Mouse (Mus musculus): Measurements from ENCODE around the gene Tmcc3. TPM values are rescaled to one million over a fixed set of nuclear protein-coding genes. Genes with fewer than 3 reads are reported as not detected.

Tmcc3 gene
- polyA plus RNA-seq, 1 experiment from 2014 or later: 12.5 TPM

GRCm38 (mm10) chr10:94515583-94515982, 203.8 kb downstream of the Tmcc3 start:
- WGBS: 2% methylated on average over 10 of the region's 10 CpGs

GRCm38 (mm10) chr10:94519887-94520286, 208.1 kb downstream of the Tmcc3 start:
- H3K27me3 ChIP-seq (ENCODE audit: control insufficient read depth, insufficient read depth, low read length): peaks cover 15% of the 10 kb centered on the region
- H3K4me2 ChIP-seq (replicated peaks): no peak overlapping the region
- no peak for DNase-seq (ENCODE audit: low spot score)
- H3K9me3 ChIP-seq (ENCODE audit: control insufficient read depth, low read length): no peaks in the 10 kb centered on the region
- no peak overlapping the region for H3K27ac ChIP-seq
- 64% methylated on average over 7 of the region's 7 CpGs for WGBS
- no peak overlapping the region for H3K4me3 ChIP-seq (replicated peaks; ENCODE audit: low read length)
- H3K4me1 ChIP-seq (replicated peaks; ENCODE audit: control insufficient read depth, insufficient read depth, low read length): peaks cover 28% of the 10 kb centered on the region
- no peaks in the 10 kb centered on the region for H3K36me3 ChIP-seq (replicated peaks; ENCODE audit: control insufficient read depth, insufficient read depth)
- ATAC-seq (ENCODE audit: low FRiP score): no peak
- H3K9ac ChIP-seq: no peak overlapping the region

More at GRCm38 (mm10) chr10:94515583-94515982, 203.8 kb downstream of the Tmcc3 start:
- Histone ChIP-seq H3K27ac (peak overlapping the region; percentile 75; the same call in 1 of the 2 replicates), H3K9me3 (ENCODE audit: control insufficient read depth, low read length) (no peaks in the 10 kb centered on the region), H3K4me3 (replicated peaks; ENCODE audit: low read length) (peak overlapping the region; percentile 86), H3K9ac (peak overlapping the region; percentile 79), H3K4me2 (replicated peaks) (peak overlapping the region; percentile 94), H3K36me3 (replicated peaks; ENCODE audit: control insufficient read depth, insufficient read depth) (no peaks in the 10 kb centered on the region), H3K27me3 (ENCODE audit: control insufficient read depth, insufficient read depth, low read length) (peaks cover 15% of the 10 kb centered on the region), H3K4me1 (replicated peaks; ENCODE audit: control insufficient read depth, insufficient read depth, low read length) (peaks cover 21% of the 10 kb centered on the region)
- ATAC-seq (ENCODE audit: low FRiP score) (peak; percentile 18), DNase-seq (ENCODE audit: low spot score) (no peak)

DNA sequence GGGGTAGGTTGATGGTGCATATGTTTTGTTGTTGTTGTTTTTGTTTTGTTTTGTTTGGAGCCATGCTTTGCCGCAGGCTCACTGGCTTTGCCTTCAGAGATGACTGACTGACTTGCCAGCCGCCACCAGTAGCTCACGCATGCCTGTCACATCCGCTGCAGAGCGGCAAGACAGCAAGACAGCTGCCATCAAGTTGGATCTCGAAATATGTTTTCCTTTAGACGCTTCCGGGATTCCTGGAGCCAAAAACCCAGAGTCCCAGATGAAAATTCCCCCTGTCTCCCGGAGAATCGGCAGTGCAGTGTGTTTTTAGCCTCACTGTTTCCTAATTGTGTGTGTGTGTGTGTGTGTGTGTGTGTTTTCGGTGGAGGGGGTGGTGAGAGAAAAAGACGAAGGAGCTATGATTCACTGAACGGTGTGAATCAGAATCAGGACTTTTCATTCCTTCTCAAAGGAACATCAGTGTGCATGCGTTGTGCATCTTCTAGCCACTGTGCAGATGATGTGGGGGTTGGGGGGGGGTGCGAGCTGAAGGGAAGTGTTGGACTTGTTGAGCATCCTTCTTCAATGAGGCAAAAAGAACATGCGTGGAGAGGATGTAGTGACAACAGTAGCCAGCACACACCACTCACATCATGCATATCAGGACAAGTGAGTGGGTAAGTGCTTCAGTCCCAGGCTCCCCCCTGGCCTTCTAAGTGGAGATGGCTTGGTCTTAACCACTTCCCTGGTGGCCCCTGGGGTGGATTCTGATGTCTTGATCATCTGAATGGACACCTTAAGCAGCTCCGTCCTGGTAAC, 208.8 kb downstream of the Tmcc3 start:
- Histone ChIP-seq H3K9me3 (ENCODE audit: control insufficient read depth, low read length) (no peaks in the 10 kb centered on the region), H3K27ac (no peak overlapping the region), H3K36me3 (replicated peaks; ENCODE audit: control insufficient read depth, insufficient read depth) (no peaks in the 10 kb centered on the region), H3K4me1 (replicated peaks; ENCODE audit: control insufficient read depth, insufficient read depth, low read length) (peaks cover 27% of the 10 kb centered on the region), H3K27me3 (ENCODE audit: control insufficient read depth, insufficient read depth, low read length) (peaks cover 15% of the 10 kb centered on the region), H3K4me3 (replicated peaks; ENCODE audit: low read length) (no peak overlapping the region), H3K4me2 (replicated peaks) (no peak overlapping the region), H3K9ac (no peak overlapping the region; the same call in 1 of the 2 replicates)
- no peak for ATAC-seq (ENCODE audit: low FRiP score)
- DNase-seq (ENCODE audit: low spot score): no peak
- 43% methylated on average over 17 of the region's 17 CpGs for WGBS

GRCm38 (mm10) chr10:94521107-94521401, 209.3 kb downstream of the Tmcc3 start:
- ATAC-seq (ENCODE audit: low FRiP score) (no peak), DNase-seq (ENCODE audit: low spot score) (no peak)
- Histone ChIP-seq H3K4me1 (replicated peaks; ENCODE audit: control insufficient read depth, insufficient read depth, low read length) (peaks cover 23% of the 10 kb centered on the region), H3K4me2 (replicated peaks) (no peak overlapping the region), H3K9ac (no peak overlapping the region), H3K9me3 (ENCODE audit: control insufficient read depth, low read length) (no peaks in the 10 kb centered on the region), H3K27me3 (ENCODE audit: control insufficient read depth, insufficient read depth, low read length) (peaks cover 15% of the 10 kb centered on the region), H3K4me3 (replicated peaks; ENCODE audit: low read length) (no peak overlapping the region), H3K36me3 (replicated peaks; ENCODE audit: control insufficient read depth, insufficient read depth) (no peaks in the 10 kb centered on the region), H3K27ac (no peak overlapping the region)
- 34% methylated on average over 3 of the region's 3 CpGs for WGBS

DNA sequence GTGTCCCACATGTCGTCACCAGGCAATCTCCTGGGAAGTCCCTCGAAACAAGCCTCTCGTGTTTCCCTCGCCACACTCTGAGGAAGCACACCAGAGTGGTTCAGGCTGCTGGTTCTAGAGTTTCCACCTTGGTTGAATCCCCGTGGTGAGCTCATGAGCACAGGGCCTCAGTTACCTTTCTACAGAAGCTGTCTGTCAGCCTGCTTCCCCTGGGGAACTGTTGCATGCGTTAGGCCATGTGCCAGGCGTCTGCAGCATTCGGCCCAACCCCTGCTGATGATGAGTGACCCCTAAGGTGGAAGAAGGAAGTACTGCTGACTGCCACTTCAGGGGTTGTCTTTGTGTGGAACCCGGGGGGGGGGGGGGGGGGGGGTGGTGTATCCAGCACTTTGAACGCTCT, 210.0 kb downstream of the Tmcc3 start:
- no peak for DNase-seq (ENCODE audit: low spot score)
- H3K36me3 ChIP-seq (replicated peaks; ENCODE audit: control insufficient read depth, insufficient read depth): no peaks in the 10 kb centered on the region
- no peak overlapping the region for H3K9ac ChIP-seq
- ATAC-seq (ENCODE audit: low FRiP score): no peak
- H3K4me1 ChIP-seq (replicated peaks; ENCODE audit: control insufficient read depth, insufficient read depth, low read length): peaks cover 16% of the 10 kb centered on the region
- H3K4me3 ChIP-seq (replicated peaks; ENCODE audit: low read length): no peak overlapping the region
- H3K9me3 ChIP-seq (ENCODE audit: control insufficient read depth, low read length): no peaks in the 10 kb centered on the region
- H3K27ac ChIP-seq: no peak overlapping the region
- no peak overlapping the region for H3K4me2 ChIP-seq (replicated peaks)
- 29% methylated on average over 9 of the region's 10 CpGs for WGBS
- H3K27me3 ChIP-seq (ENCODE audit: control insufficient read depth, insufficient read depth, low read length): peaks cover 9% of the 10 kb centered on the region; the same call in 1 of the 2 replicates

- Histone ChIP-seq H3K27ac (no peak overlapping the region), H3K9me3 (ENCODE audit: control insufficient read depth, low read length) (no peaks in the 10 kb centered on the region), H3K27me3 (ENCODE audit: control insufficient read depth, insufficient read depth, low read length) (peaks cover under 1% of the 10 kb centered on the region; the same call in 1 of the 2 replicates), H3K4me3 (replicated peaks; ENCODE audit: low read length) (no peak overlapping the region), H3K9ac (0 out of 2 replicates have a peak overlapping the region, but pooled peaks have one; percentile 12), H3K4me2 (replicated peaks) (peak overlapping the region; percentile 33), H3K36me3 (replicated peaks; ENCODE audit: control insufficient read depth, insufficient read depth) (no peaks in the 10 kb centered on the region), H3K4me1 (replicated peaks; ENCODE audit: control insufficient read depth, insufficient read depth, low read length) (peaks cover 16% of the 10 kb centered on the region)
- no peak for DNase-seq (ENCODE audit: low spot score)
- 86% methylated on average over 8 of the region's 8 CpGs for WGBS
- no peak for ATAC-seq (ENCODE audit: low FRiP score)
Measured at GRCm38 (mm10) chr10:94523297-94523696, 211.5 kb downstream of the Tmcc3 start.

DNA sequence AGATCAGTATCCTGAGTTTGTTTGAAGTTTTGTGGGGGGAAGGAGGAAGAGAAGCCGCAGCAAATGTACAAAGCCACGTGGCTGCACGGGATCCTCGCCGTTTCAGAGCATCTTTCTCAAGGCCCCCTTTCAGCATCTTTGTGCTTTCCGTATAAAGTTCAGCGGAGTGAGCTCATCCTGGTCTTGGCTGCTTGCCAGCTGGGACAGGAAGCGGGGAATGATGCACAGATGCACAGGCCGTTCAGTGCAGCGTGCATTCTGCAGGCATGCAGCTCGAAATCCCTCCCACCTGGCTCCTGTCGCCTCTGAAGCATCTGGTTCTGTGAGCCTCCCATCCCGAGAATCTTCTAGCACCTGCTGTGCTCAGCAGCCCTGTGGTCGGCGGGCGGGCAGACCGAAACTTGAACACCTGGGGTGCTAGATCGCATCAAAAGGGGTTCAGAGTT, 212.0 kb downstream of the Tmcc3 start:
- H3K9ac ChIP-seq: 0 out of 2 replicates have a peak overlapping the region, but pooled peaks have one; percentile 12
- peak; percentile 57 for ATAC-seq (ENCODE audit: low FRiP score)
- H3K9me3 ChIP-seq (ENCODE audit: control insufficient read depth, low read length): no peaks in the 10 kb centered on the region
- 10% methylated on average over 18 of the region's 18 CpGs for WGBS
- H3K36me3 ChIP-seq (replicated peaks; ENCODE audit: control insufficient read depth, insufficient read depth): no peaks in the 10 kb centered on the region
- peak; percentile 83 for DNase-seq (ENCODE audit: low spot score)
- H3K4me1 ChIP-seq (replicated peaks; ENCODE audit: control insufficient read depth, insufficient read depth, low read length): peaks cover 16% of the 10 kb centered on the region
- no peak overlapping the region for H3K27ac ChIP-seq
- peak overlapping the region; percentile 33 for H3K4me2 ChIP-seq (replicated peaks)
- no peak overlapping the region for H3K4me3 ChIP-seq (replicated peaks; ENCODE audit: low read length)
- H3K27me3 ChIP-seq (ENCODE audit: control insufficient read depth, insufficient read depth, low read length): no peaks in the 10 kb centered on the region

DNA sequence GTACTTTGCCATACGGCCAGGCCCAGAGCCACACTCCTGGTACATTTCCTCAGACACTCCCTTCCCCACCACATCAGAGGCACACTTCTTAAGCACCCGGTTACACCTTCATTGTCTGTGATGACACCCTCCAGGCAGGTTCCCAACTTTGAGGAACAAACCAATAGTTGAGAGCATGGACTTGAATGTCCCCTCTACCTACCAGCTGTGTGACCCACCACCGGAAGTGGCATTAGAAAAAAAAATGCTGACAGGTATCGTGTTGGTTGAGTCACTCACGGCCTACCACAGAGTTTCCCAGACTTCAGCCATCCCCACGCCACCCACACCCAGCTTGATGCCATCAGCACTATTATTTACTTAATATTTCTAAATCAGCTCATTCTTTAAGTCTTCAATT, 213.2 kb downstream of the Tmcc3 start:
- no peak overlapping the region for H3K4me2 ChIP-seq (replicated peaks)
- no peak for ATAC-seq (ENCODE audit: low FRiP score)
- H3K9me3 ChIP-seq (ENCODE audit: control insufficient read depth, low read length): no peaks in the 10 kb centered on the region
- no peak overlapping the region for H3K4me3 ChIP-seq (replicated peaks; ENCODE audit: low read length)
- H3K27ac ChIP-seq: no peak overlapping the region
- DNase-seq (ENCODE audit: low spot score): no peak
- WGBS: 63% methylated on average over 6 of the region's 6 CpGs
- H3K36me3 ChIP-seq (replicated peaks; ENCODE audit: control insufficient read depth, insufficient read depth): no peaks in the 10 kb centered on the region
- peaks cover 16% of the 10 kb centered on the region for H3K4me1 ChIP-seq (replicated peaks; ENCODE audit: control insufficient read depth, insufficient read depth, low read length)
- H3K9ac ChIP-seq: no peak overlapping the region
- H3K27me3 ChIP-seq (ENCODE audit: control insufficient read depth, insufficient read depth, low read length): no peaks in the 10 kb centered on the region

DNA sequence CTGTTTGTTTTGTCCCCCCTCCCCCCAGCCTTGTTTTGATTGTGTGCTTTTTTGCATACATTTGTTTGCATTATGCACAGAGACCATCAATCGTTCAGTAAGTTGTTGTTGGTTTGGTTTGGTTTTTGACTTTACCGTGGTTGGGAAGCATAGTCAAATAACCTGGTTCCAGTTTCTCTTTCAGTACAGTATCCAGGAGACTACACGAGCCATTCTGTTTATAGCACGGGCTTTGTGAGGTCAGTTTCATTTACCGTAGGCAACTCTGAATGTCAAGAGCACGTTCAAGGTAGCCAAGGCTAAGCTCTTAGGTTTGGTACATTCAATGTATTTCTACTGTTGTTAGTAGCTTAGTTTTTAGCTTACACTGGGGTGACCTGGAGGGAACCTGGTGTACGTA, 214.0 kb downstream of the Tmcc3 start:
- Histone ChIP-seq H3K4me1 (replicated peaks; ENCODE audit: control insufficient read depth, insufficient read depth, low read length) (peaks cover 16% of the 10 kb centered on the region), H3K27me3 (ENCODE audit: control insufficient read depth, insufficient read depth, low read length) (no peaks in the 10 kb centered on the region), H3K9me3 (ENCODE audit: control insufficient read depth, low read length) (no peaks in the 10 kb centered on the region), H3K4me3 (replicated peaks; ENCODE audit: low read length) (no peak overlapping the region), H3K9ac (no peak overlapping the region), H3K4me2 (replicated peaks) (no peak overlapping the region), H3K27ac (no peak overlapping the region), H3K36me3 (replicated peaks; ENCODE audit: control insufficient read depth, insufficient read depth) (no peaks in the 10 kb centered on the region)
- 91% methylated on average over 7 of the region's 7 CpGs for WGBS
- no peak for ATAC-seq (ENCODE audit: low FRiP score)
- DNase-seq (ENCODE audit: low spot score): no peak
